Mouse (Mus musculus) kidney, postnatal 0 days (tissue): ENCODE results near the gene Cox4i2. TPM values are rescaled to one million over a fixed set of nuclear protein-coding genes. Genes with fewer than 3 reads are reported as not detected.

Experiments used
- ATAC-seq: fragments of 200-750 bp; cut with Nextera tagmentation; replicated peaks from 2 replicates; pipeline ENCODE4 v1.8.0; 2017; ENCODE audit warnings: low read depth, moderate number of reproducible peaks, moderate TSS enrichment, moderate library complexity; ENCODE audit not compliant: low FRiP score
- DNase-seq: peaks from one replicate; pipeline ENCODE4 v3.0.0-alpha.2; 2016; ENCODE audit warnings: low spot score
- H3K27ac ChIP-seq: fragments of 300-500 bp; sonication (generic); 2 replicates; pipeline ENCODE4 v1.5.1; 2014; ENCODE audit warnings: mild to moderate bottlenecking
- H3K27me3 ChIP-seq: fragments of 300-500 bp; sonication (generic); 2 replicates; pipeline ENCODE4 v1.6.1; 2014; ENCODE audit warnings: low read length, mixed read lengths; ENCODE audit not compliant: insufficient read depth
- H3K36me3 ChIP-seq: fragments of 300-500 bp; sonication (generic); 2 replicates; pipeline ENCODE4 v1.6.1; 2014; ENCODE audit warnings: low read length, mixed read lengths; ENCODE audit not compliant: insufficient read depth
- H3K4me1 ChIP-seq: fragments of 300-500 bp; sonication (generic); replicated peaks from 2 replicates; pipeline ENCODE4 v1.6.1; 2014; ENCODE audit warnings: antibody characterized with exemption, low read length, mixed read lengths; ENCODE audit not compliant: insufficient read depth
- H3K4me2 ChIP-seq: fragments of 300-500 bp; sonication (generic); 2 replicates; pipeline ENCODE4 v1.6.1; 2014; ENCODE audit warnings: mild to moderate bottlenecking, low read length, moderate library complexity, mixed read lengths
- H3K4me3 ChIP-seq: fragments of 300-500 bp; sonication (generic); replicated peaks from 2 replicates; pipeline ENCODE4 v1.5.1; 2014; ENCODE audit warnings: low read depth, low read length
- H3K9ac ChIP-seq: fragments of 300-500 bp; sonication (generic); 2 replicates; pipeline ENCODE4 v1.6.1; 2014; ENCODE audit warnings: low read depth, low read length
- H3K9me3 ChIP-seq: fragments of 300-500 bp; sonication (generic); replicated peaks from 2 replicates; pipeline ENCODE4 v1.6.1; 2016; ENCODE audit warnings: low read length, inconsistent platforms, mixed read lengths
- CTCF ChIP-seq: IDR thresholded peaks from 2 replicates; pipeline ENCODE4 v1.5.1; 2016; ENCODE audit warnings: antibody characterized with exemption, low read depth, mild to moderate bottlenecking, moderate library complexity
- WGBS: fragments of 180-500 bp; shearing (Covaris S2); extraction: QIAGEN DNeasy Blood & Tissue Kit; methylation state at CpG from one replicate; pipeline ENCODE4 v1.1.7; 2014; 5-methylcytosine and 5-hydroxymethylcytosine counted together
- polyA plus RNA-seq: library from polyadenylated mRNA; unstranded; fragments of >200 nt; fragmentation: Nextera tagmentation; extraction: Ambion mirVana; gene quantifications from 2 replicates; pipeline ENCODE4 v1.2.1, GENCODE M21; 2015

Gene Cox4i2
- polyA plus RNA-seq, 1 experiment from 2014 or later = 15.8 TPM

DNA sequence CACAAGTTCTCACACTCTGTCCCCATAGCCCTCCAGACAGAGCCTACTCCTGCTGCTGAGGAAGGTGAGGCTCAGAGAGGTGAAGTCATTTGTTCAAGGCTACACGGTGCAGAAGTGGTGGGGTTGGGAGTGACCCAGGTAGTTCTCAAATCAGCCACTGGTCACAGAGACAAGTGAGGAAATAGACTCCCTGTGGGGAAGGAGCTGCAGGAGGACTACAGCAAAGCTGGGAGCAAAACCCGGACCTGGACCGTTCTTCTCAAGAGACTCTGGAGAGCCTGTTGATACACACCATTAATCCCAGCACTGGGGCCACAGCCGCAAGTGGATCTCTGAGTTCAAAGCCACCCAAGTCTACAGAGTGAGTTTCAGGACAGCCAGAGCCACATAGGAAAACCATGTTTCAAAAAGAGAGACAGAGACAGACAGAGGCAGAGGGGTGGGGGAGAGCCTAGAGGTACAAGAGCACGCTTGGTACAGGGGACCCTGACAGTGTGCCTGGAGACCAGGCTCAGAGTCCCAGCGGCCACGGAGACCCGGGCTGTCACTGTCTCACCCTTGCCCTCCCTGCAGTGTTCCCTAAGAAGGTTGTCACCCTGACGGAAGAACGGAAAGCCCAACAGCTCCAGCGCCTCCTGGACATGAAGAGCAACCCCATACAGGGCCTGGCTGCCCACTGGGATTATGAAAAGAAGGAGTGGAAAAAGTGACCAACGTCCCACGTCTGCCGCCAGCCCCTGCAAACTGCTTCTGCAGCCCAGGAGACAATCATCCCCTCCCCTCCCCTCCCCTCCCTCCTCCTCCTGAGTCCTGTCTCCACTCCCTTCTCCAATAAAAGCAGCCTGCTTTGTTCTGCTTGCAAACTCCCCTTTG, 10.4 kb downstream of the Cox4i2 start:
- TF ChIP-seq CTCF = peak; percentile 14; the same call in 1 of the 2 replicates
- H3K9ac ChIP-seq = 0 out of 2 replicates have a peak overlapping the region, but pooled peaks have one; percentile 27
- peaks cover 10% of the 10 kb centered on the region for H3K4me1 ChIP-seq
- no peak overlapping the region for H3K27ac ChIP-seq
- H3K9me3 ChIP-seq = no peaks in the 10 kb centered on the region
- H3K4me3 ChIP-seq = no peak overlapping the region
- peak overlapping the region; percentile 31 for H3K4me2 ChIP-seq
- WGBS = 8% methylated on average over 14 of the region's 14 CpGs
- ATAC-seq = 0 out of 2 replicates have a peak, but pooled peaks have one; percentile 5
- H3K36me3 ChIP-seq = no peaks in the 10 kb centered on the region
- no peaks in the 10 kb centered on the region for H3K27me3 ChIP-seq
- peak; percentile 70 for DNase-seq

DNA sequence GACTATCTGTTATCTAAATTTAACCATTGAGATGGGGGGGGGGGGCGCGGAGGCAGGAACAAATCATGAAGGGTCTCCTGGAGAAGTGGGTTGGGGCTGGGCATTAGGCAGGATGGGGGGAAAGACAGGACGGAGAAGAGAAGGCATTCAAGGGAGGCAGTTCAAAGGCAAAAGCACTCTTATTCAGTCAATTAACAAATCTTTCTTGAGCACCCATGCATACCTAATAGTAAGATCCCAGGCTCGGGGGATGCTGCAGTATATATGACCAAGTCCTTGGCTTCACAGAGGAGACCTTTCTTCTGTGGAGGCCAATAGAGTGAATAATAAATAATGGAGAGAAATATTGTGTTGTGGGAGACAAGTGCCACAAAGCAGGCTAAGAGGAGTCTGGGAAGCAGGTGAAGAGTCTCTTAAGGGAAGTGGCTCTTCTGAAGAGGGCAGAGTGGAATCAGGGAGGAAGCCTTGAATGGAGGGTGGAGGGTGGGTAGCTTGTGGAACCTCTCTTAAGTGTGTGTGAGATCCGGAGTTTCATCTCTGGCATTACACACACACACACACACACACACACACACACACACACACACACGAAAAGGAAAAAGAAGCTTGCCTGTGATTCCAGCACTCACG, 11.2 kb downstream of the Cox4i2 start:
- Histone ChIP-seq H3K4me3 (no peak overlapping the region), H3K9ac (0 out of 2 replicates have a peak overlapping the region, but pooled peaks have one; percentile 27), H3K4me2 (peak overlapping the region; percentile 31; the same call in 1 of the 2 replicates), H3K9me3 (no peaks in the 10 kb centered on the region), H3K27ac (no peak overlapping the region), H3K4me1 (peaks cover 10% of the 10 kb centered on the region), H3K36me3 (no peaks in the 10 kb centered on the region), H3K27me3 (no peaks in the 10 kb centered on the region)
- no peak for ATAC-seq
- 37% methylated on average over 7 of the region's 7 CpGs for WGBS
- no peak for TF ChIP-seq CTCF
- no peak for DNase-seq

DNA sequence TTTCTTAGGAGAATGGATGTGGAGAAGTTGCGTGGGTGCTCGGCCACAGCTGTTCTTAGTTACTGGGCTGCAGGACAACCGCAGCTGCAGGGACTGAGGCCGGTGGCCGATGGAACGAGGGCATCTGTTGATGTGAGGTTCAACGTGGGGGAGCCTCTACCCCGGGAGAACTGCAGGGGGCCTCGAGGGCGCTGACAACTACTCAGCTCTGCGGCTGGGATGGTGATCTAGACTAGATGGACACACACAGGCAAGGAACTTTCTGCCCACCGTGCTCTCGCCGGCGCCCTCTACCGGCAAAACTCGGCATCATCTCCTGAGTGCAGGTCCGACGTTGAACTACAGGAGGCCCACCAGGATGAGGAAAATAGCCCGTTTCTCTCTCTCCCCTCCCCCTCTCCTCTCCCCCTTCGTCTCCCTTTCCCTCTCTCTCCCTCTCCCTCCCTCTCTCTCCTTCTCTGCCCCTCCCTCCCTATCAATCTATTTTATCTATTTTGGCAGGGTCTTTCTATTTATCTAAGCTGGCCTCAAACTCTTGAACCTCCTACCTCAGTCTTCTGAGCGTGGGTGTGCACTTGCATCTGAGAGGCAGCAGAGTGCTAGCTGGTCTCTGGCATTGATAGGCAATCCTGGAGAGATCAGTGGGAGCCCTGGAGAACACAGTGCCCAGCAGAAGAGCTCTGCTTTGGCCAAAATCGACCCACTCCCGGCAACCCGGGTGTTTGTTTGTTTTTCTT, 12.6 kb downstream of the Cox4i2 start:
- peak; percentile 71 for ATAC-seq
- DNase-seq = peak; percentile 92
- Histone ChIP-seq H3K27ac (peak overlapping the region; percentile 31; the same call in 1 of the 2 replicates), H3K36me3 (no peaks in the 10 kb centered on the region), H3K9ac (no peak overlapping the region), H3K27me3 (no peaks in the 10 kb centered on the region), H3K9me3 (no peaks in the 10 kb centered on the region), H3K4me2 (peak overlapping the region; percentile 28; the same call in 1 of the 2 replicates), H3K4me1 (peaks cover 10% of the 10 kb centered on the region), H3K4me3 (no peak overlapping the region)
- WGBS = 15% methylated on average over 25 of the region's 25 CpGs
- TF ChIP-seq CTCF = peak; percentile 99

DNA sequence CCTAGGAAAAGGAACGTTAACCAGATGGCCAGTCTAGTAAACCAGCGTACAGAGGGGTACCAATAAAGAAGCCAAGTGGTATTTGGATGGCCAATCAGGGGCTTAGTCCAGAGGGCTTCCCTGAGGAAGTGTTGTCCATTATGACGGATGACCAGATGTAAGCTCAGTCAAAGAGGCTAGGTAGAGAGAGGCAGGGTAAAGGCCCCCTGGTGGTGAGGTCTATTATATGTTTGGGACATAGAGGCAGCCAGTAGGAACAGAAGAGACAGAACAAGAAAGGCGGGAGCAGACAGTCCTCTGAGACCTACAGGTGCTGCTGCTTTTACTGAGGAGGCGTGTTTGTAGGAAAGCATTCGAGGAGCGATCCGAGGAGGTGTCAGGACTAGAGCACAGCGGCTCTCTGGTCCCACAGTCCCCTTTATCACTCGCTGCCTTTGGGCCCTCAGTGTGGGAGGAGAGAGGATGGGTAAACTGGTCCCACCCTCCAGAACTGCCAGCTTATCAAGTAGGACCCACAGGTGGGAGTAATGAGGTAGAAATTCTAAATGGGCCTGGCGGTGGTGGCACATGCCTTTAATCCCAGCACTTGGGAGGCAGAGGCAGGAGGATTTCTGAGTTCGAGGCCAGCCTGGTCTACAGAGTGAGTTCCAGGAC, 13.8 kb downstream of the Cox4i2 start:
- DNase-seq (peak; percentile 82), ATAC-seq (no peak)
- H3K27ac ChIP-seq = no peak overlapping the region

DNA sequence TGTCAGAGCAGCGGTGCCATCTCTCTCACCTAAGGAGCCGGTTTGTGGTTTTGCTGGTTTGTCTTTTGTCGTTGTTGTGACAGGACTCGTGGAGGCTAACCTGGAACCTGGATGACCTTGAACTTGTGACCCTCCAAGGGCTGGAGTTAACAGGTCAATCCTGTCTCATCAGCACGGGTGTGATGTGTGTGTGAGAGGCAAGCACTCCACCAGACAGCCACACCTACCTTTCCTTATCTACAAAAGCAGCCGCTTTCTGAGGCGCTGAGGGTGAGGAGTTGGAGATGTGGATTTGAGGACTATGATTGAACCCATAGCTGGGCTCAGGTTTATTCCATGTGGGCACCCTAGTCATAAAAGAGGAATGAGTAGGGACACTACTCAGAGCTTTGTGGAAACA, 15.7 kb downstream of the Cox4i2 start:
- Histone ChIP-seq H3K27me3 (no peaks in the 10 kb centered on the region), H3K9me3 (no peaks in the 10 kb centered on the region), H3K27ac (no peak overlapping the region), H3K36me3 (no peaks in the 10 kb centered on the region), H3K4me1 (0 out of 2 replicates have a peak, but pooled peaks cover under 1% of the 10 kb centered on the region), H3K4me2 (no peak overlapping the region), H3K9ac (no peak overlapping the region), H3K4me3 (no peak overlapping the region)
- no peak for ATAC-seq
- DNase-seq = no peak
- 80% methylated on average over 7 of the region's 7 CpGs for WGBS
- no peak for TF ChIP-seq CTCF

More for the DNA sequence above, 13.8 kb downstream of the Cox4i2 start:
- Histone ChIP-seq H3K36me3 (no peaks in the 10 kb centered on the region), H3K4me1 (peaks cover 10% of the 10 kb centered on the region), H3K9me3 (no peaks in the 10 kb centered on the region), H3K27me3 (no peaks in the 10 kb centered on the region), H3K4me3 (no peak overlapping the region), H3K4me2 (no peak overlapping the region), H3K9ac (no peak overlapping the region)
- 59% methylated on average over 12 of the region's 12 CpGs for WGBS
- peak; percentile 74 for TF ChIP-seq CTCF
